Mouse (Mus musculus): ENCODE measurements at regions not wholly inside any gene's neighbourhood (a gene's known extent, or its start where the extent isn't known, plus 50 kb on each side); places are given as distances from the start of the nearest gene placed in this dataset.

- no peak for TF ChIP-seq ZC3H11A (IDR thresholded peaks at IDR 0.05; ENCODE audit: borderline replicate concordance, low read depth, low read length)
- no peak for TF ChIP-seq CHD2 (IDR thresholded peaks at IDR 0.05; ENCODE audit: low read depth, low read length)
Observed at GRCm38 (mm10) chr10:27991057-27991365, 83.6 kb upstream of the Ptprk start.
